Mouse (Mus musculus) bone marrow, adult 2 months (tissue): Measurements from ENCODE around the gene Edem2.

Source experiments
- CTCF ChIP-seq: fragments of 200-500 bp; IDR thresholded peaks from 2 replicates; pipeline ENCODE4 v1.5.1; 2011; ENCODE audit warnings: low read length, control low read depth; ENCODE audit not compliant: control insufficient read depth, insufficient read depth
- POLR2A ChIP-seq: fragments of 200-500 bp; IDR thresholded peaks from 2 replicates; pipeline ENCODE4 v1.6.1; 2011; ENCODE audit warnings: low read depth, mild to moderate bottlenecking, control low read depth, low read length, borderline replicate concordance; ENCODE audit not compliant: control insufficient read depth

GRCm38 (mm10) chr2:155710557-155710956 lies 18.7 kb downstream of the Edem2 start:
- TF ChIP-seq POLR2A (no peak), CTCF (no peak)
